Mouse (Mus musculus) urinary bladder, postnatal 25 days (tissue): Measurements from ENCODE around the gene Ddx11.

ENCODE experiments used
- DNase-seq: peaks from one replicate; pipeline ENCODE4 v3.0.0; 2022; ENCODE audit warnings: low spot score

The Ddx11 gene

DNA sequence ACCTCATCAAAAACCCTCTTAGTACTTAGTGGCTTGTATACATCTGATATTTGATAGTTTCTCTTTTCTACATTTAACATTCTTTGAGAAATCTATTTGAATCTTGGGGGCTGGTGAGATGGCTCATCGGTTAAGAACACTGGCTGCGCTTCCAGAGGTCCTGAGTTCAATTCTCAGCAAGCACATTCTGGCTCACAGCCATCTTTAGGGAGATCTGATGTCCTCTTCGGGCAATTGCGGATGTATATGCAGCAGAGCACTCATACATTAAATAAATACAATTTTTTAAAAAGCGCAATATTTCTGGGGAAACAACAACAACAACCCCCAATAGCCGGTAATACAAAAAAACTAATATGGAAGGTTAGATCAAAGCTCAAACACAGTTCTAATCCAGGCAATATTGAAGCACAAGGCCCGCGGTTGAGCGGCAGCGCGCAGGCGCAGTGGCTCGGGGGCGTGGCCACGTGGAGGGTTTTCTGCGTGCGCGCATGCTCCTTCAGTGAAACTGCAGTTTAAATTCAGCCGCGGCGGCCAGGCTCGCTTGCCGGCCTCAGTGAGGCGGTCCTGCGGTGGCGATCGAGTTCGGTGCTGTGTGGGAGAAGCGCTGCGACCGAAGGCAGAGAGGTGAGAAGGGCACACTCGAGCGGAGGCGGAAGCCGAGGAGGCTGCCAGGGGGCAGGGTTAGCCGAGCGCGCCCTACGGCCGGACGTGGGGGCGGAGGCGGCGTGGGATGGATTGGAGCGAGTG lies at the start of gene Ddx11:
Ddx11 (plus strand) TSS at position 455 of the 750 bp plus-strand sequence.
- DNase-seq, result peak; percentile 98

DNA sequence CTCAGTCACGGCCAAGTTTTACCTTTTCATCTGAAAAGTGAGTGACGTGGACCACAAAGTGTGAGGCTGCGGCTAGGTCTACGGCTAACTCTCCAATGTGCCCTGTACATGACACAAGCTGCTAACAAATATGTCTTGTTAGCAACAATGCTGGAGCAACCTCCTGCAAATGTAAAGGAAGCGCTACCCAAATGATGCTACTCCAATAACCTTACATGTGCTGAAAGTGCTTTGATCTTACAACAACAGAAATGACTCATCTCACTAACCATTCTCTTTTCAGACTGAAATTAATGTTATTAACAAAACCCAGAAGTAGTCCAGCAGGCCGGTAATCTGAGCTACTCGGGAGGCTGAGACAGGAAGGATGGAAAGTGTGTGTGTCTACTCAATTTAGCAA lies 49.3 kb upstream of the Ddx11 start:
- no peak for DNase-seq

DNA sequence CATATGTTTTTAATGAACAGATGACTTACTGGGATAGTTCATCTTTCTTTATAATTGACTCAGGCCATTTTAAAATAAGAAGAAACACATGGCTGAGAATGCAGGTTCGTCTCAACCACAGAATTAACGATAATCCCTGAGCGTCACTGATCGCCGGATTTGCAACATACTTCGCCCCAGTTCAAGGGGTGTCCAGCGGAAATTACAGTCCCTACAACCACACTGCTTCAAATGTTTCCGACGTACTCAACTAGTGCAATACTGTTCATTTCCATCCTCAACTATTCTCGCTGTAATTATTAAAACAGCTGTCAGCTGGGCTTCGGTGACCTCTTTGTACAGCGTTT lies 47.5 kb upstream of the Ddx11 start:
- DNase-seq, result no peak

DNA sequence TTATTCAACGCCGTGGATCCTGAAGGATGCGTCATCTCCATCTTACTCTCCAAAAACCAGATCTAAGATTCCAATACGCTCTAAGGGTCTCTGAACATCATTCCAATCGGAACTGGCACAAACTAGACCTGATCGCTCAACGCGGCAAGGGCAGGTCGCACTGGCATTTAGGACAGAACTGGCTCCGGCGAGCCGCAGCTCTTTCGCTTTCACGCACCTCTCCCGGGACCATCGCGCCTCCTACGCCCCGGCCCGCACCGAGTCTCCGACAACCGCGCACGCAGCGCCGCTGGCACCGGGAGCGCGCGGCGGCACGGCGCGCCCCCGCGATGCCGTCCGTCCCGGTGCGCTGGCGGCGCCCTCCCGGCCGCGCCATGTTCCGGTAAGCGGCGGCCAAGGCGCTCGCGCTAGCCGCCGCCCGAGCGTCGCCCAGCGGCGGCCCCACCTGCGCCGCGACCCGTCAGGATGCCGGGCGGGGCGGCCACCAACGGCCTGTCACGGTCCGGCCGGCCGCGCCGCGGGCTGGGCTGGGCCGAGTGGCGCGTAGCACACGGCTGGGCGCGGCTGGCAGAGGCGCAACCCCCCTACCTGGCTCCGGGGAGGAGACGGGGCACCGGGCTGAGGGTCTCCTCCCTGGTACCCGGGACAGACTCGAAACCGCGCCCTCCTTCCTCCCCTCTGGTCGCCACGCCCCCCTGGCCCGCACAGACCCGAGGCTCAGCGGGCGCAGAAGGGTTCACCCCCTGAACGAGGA lies 47.0 kb upstream of the Ddx11 start:
- peak; percentile 34 for DNase-seq

DNA sequence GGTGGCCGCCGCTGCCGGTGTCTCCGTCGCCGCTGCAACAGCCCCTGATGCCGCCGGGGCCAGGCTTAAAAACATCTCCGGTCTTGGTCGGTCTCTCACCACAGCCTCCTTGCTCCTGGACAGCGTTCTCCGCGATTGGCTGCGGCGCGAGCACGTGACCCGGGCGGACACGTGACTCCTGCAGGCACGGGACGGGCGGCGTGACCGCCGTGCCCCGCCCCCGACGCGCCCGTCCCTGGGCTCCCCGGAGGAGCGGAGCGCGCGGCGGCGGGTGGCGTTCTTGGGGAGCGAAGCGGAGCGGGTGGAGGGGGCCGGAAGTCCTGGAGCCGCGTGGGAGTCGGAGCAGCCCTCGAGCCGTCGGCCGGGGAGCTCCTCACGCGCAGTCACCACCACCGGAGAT lies 46.4 kb upstream of the Ddx11 start, which contains the start of gene Ankrd12:
Ankrd12 (minus strand) TSS at position 156 of the 400 bp plus-strand sequence.
- peak; percentile 95 for DNase-seq

DNA sequence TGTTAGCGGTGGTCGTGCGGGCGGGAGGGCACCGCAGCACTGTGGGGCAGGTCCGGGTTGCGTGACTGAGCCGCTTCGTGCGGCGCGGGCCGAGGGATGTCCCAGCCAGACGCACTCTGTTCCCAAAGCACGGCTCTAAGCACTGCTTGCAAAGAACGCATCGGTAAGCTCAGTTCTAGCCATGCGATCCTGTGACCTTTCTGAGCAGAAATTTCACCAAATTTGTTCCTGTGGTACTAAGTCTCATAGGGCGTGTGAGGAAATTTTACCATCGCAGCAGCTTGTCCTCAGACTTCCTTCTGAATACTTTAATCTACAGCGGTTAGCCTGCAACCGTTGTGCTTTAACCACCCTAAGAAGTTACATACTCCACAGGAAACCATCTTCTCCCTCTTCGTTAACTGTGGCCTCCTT lies 45.9 kb upstream of the Ddx11 start:
- no peak for DNase-seq

DNA sequence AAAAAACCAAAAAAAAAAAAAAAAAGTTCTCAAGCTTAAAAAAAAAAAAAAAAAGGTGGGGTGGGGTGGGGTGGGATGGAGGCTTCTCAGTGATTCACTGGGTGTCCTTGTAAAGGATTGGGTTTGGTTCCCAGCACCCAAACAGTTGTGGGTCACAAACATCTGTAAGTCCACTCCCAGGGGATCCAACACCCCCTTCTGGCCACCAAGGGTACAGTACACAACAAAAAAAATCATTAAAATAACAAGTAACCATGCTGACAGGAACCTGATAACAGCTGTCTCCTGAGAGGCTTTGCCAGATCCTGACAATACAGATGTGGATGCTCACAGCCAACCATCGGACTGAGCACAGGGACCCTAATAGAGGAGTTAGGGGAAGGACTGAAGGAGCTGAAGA lies 38.8 kb upstream of the Ddx11 start:
- DNase-seq, result no peak

DNA sequence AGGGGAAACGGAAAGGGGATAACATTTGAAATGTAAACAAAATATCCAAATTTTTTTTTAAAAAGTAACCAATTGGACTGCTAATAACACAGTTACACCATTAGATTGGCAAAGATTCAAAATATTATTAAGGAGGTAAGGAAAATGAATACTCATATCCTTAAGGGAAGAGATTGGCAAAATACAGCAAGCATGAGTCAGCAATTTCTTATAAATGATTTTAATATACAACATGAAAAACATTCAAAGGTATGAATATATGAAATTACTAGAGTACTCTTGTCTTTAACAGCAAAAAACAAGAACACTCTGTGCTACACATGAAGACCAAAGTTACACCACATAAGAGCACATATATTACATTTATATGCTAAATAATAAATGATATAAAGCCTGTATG lies 38.3 kb upstream of the Ddx11 start:
- no peak for DNase-seq

DNA sequence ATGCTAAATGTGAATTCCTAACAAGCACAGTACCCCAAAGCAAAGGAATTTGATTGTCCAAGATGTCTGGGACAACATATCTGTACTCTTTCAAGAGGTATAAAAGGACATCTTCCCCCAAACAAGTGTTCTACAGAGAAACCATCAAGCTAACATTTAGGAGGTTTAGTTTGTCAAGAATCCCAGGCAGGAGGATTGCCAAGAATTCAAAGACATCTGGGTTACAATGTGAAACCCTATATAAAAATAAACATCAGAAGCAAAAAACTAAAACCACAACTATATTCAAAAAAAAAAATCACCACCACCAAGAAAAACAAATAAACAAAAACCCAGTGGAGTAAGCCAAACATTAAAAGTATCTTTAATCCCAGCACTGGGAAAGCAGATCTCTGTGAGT lies 33.1 kb upstream of the Ddx11 start:
- DNase-seq, result no peak

DNA sequence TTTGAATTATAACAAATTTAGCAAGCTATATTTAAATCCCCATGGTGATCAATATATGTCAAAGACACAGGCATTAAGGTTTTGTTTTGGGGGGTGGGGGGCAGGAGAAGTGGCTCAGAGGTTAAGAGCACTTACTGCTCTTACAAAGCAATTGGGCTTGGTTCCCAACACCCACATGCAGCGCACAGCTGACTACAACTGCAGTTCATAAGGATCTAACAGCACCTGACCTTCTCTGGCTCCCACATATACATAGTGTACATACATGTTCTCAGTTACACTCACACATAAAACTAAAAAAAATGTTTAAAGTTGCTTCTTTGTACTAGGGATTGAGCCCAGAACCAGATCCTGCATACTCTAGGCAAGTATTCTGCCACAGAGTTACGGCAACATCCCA lies 31.9 kb upstream of the Ddx11 start:
- no peak for DNase-seq

DNA sequence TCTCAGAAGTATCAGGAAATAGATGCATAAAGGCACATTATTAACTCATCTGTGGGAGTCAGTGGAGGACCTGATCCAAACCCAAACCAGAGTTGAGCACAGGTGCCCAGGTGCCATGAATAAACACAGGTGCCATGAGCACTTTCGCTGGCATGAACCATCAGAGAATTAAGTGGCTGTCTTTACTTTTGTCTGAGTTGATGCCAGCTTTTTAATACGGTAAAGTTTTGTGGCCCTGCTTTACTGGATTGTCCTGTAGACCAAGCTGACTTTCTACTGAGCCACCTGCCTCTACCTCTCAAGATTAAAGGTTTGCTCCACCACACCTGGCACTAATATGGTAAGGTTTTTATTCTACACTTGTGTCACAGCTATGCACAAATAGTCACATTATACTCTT lies 31.3 kb upstream of the Ddx11 start:
- no peak for DNase-seq

DNA sequence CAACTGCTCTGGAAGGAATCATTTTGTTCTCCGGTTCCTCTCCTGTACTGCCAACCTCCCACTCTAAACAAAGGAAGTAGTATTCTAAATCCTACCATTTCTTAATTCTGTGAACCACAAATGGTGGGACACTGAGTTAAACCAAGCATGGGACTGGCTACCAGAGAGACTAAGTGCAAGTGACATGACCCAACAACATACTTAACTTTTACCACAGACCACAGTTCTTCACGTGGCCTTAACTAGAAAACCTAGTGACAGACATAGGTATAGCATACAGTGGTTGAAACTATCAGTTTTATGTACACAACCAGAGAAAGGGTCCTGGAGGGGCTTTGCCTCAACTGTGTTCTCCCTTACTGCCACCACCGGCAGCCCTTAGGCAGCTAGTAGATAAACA lies 30.7 kb upstream of the Ddx11 start:
- no peak for DNase-seq

DNA sequence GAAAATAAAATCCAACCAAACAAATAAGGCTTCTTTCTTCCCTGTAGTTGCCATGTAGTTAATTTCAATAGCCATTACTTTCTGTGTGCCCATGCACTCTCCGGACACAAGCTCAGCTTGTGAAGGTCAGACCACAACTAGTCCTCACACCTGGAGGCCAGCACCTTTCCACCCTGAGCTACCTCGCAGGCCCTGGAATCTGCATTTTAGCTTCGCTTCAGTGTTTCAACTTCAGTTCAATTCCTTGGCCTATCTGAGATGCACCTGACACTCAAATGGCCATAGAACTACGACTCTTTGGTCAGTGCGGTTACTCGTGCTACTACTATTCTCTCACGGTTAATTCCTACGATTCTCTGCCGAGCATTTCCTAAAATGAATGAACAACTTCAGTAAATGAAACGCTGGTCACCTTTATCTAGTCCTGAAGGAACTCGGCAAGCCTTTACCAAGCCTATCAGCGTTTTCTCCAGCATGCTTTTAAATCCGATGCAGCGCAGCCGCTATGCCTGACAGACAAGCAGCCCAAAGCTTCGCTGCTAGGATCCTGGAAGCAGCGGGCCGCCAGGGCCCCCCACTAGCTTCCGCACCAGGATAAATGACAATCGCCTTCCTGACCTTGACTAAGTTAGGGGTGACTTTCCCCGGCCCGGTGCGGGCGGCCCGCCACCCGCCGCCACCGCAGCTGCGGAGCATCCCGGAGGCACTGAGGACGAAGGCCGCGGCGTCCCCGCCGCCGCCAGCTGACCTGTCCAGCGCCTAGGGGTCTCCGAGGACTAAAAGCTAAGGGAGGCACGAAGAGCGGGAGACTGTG lies 22.5 kb upstream of the Ddx11 start:
- DNase-seq, result no peak

DNA sequence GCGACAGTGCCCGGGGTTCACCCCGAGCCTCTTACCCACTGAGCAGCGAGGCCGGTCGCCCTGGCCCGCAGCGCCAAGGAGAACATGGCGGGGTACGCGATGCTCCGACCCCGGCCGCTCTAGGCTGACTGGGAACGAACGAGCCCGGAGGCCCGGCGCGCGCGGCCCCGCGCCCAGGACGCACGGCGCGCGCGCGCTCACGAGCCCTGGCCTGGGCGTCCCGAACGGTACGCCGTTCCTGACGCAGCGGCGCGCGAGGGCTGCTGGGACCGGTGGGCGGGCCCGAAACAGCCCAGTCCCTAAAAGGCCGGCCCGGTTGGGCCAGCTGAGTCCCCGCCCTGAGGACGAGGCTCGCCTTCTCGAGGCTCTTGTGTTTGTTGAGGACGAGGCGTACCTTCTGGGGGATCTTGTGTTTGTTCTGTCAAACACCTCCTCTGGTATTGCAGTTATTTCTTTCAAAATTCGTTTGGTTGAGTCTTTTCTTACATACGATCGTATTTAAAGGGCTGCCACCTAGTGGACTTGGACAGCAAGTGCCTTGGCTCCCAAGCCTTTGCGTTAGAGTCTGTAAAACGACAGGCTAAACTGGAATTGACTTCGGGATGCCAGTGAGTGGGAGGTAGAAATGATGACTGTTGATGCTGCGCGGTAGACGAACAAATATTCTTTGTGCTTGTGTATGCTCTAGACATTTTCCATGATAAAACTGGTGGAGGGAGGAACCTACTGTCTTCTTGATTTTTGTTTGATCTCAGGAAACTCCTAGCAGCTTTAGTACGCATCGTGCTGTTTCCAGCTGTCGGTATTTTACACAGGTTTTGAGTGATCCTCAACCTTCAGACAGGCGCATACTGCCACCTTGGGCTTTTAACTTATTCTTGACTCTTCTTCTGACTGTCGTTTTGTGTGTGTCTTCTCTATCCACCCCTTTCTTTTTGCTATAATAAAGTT lies 21.7 kb upstream of the Ddx11 start, which contains the start of gene Ndufv2:
Ndufv2 (minus strand) TSS at position 180 of the 951 bp plus-strand sequence.
- DNase-seq, result peak; percentile 83

DNA sequence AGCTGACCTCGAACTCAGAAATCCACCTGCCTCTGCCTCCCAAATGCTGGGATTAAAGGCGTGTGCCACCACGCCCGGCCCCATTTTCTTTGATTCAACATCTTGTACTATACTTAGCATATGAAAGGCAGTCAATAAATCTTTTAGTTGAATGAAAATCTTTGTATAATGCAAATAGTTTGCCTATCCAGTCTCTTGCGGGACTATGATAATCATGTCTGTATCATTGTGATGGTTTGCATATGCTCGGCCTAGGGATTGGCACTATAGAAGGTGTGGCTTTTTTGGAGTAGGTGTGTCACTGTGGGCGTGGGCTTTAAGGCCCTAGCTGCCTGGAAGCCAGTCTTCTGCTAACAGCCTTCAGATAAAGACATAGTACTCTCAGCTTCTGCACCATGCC lies 19.2 kb upstream of the Ddx11 start:
- DNase-seq, result no peak

DNA sequence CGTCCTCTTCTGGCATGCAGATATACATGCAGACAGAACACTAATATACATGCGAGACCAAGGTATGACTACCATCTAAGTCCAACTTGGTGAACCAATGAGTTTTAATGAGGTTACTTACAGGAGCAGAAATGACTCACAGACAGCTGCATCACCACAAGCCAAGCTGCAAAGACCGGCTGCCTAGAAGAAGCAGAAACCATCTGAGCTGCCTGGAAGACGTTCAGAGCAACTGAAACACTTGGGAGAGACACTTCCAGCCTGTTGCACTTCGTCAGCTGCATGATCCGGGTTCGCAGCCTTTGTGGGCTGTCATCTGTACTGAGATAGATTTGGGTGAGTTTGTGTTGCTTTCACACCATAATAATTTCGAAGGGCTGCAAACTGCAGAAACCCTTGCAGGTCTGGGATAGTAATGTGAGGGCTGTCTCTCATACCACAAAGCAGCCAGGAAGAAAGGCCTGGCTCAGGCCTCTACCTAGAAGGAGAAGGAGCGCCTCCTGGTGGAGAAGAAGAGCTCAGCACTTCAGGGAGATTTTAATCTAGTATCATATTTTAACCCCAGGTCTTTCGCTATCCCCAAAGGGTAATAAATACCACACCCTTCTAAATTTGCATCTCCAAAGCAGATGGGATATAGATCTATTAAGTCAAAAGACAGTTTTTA lies 16.6 kb upstream of the Ddx11 start:
- peak; percentile 70 for DNase-seq

DNA sequence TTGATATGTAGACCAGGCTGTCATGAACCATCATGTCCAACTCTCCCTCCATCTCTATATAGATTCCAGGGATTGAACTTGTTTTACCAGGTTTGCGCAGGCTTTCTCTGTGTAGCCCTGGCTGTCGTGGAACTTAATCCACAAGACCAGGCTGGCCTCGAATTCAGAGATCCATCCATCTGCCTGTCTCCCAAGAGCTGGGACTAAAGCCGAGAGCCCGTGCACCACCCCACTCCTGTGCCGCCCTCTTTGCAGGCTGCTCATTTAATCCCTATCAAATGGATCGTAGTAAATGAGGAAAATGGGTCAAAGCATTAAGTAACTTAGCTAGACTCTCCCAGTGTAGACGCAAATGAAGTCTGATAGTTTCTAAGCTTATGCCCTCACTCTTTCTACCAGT lies 15.9 kb upstream of the Ddx11 start:
- no peak for DNase-seq

DNA sequence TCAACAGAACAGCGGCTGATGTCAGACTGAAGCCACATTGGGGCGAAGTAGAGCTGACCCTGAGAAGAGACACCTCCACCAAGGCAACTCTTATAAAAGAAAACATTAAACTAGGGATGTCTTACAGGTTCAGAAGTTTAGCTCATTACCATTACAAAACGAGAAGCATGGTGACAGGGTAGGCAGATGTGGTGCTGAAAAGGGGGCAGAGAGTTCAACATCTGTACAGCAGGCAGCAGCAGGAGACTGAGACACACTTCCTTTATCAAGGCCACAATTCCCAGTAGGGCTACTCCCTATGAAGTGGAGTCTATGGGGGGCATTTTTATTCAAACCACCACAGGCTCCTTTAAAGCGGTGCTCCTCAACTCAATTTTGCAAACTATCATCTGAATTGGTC lies 15.1 kb upstream of the Ddx11 start:
- DNase-seq, result no peak

DNA sequence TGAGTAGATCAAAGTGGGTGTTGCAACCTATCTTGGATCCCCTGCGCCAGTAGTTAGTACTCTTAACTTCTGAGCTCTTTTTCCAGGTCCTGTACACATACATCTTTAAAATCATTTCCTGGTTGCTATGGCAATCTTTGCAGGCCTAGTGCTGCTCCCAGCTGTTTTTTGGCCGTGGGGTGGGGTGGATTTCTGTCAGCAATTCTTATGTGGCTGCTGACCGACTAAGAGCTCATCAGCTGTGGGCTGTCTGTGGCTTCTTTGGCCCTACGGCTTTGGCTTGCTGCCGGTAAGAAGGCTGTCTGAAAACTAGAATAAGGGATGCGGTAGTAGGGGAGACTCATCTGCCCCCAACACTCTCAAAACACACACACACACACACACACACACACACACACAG lies 12.6 kb upstream of the Ddx11 start:
- no peak for DNase-seq

DNA sequence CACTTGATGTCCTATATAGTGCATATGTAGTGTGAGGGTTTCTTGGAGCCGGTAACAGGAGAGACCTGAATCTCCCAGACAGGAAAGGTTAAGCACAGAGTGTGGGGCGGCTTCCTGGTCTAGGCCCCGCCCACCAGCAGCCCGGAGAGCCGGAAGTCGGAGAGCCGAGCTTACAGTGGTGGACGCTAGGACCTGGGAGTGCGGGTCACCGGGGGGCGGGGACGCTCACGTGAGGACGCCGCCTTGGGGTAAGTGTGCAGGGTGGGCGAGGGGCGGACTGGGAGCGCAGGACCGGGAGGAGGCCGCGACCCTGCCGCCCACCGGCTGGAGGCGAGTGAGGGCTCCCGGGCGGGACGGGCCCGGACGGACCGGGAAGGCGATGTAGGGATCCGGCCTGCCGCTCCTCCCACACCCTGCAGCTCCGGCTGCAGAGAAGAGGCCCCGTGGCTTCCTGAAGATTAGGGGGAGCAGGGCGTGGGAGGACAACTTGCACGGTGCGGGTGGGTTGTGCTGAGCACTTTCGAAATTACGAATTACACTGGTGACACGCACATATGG lies 11.8 kb upstream of the Ddx11 start, which contains the start of gene Washc1:
Washc1 (plus strand) TSS at position 144 of the 558 bp plus-strand sequence.
- DNase-seq, result peak; percentile 81

DNA sequence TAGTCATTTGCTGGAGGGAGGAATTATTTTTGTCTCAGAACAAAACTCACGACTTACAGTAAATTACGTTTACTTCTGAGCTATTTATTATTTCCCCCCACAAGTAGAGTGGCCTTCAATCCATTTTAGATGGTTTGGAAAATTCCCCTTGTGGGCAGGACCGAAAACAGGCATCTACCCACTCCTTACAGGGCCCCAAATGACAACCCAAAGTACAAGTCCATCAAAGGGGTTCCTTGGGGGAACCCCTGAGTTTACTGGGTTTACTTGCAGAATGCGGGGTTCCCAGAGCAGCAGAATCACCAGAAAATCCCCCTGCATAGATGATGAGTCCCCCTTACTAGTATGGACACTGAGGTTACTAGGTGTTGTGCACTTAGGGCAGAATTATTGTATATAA lies 11.2 kb upstream of the Ddx11 start:
- DNase-seq, result no peak
